Mouse (Mus musculus): ENCODE results near the gene Ddb1.
A peak's percentile ranks its signal among the peaks of the same experiment; 100 is the strongest.

- TF ChIP-seq CTCF (IDR thresholded peaks at IDR 0.05; ENCODE audit: insufficient read depth, low read length), result no peak
- peak; percentile 71; the same call in 1 of the 2 replicates for TF ChIP-seq POLR2A (IDR thresholded peaks at IDR 0.05; ENCODE audit: borderline replicate concordance, extremely low read depth, low read depth, low read length)
Measured at GRCm38 (mm10) chr19:10555624-10556510, 49.3 kb upstream of the Ddb1 start, which contains the start of gene Tmem216.

Measured in lung, adult 2 months (tissue).